Mouse (Mus musculus): Measurements from ENCODE around the gene Wipi2. TPM values are rescaled to one million over a fixed set of nuclear protein-coding genes. Genes with fewer than 3 reads are reported as not detected.

Gene Wipi2
- 10 to 100 TPM; 40.1 to 47.2 TPM for polyA plus RNA-seq (2017; shearing (Covaris generic))

DNA sequence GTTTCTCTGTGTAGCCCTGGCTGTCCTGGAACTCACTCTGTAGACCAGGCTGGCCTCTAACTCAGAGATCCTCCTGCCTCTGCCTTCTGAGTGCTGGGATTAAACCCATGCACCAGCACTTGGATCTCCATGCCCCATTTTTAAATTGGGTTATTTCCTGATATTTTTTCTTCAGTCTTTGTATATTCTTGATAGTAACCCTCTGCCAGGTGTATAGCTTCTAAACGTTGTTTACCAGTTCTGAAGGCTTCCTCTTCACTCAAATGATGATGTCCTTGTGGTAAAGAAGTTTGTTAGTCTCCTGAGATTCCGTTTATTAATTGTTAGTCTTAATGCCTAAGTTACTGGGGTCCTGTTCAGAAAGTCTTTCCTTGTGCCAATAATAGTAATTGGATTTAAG is at the start of gene Wipi2:
Wipi2 (plus strand) TSS at position 301 of the 400 bp plus-strand sequence.

DNA sequence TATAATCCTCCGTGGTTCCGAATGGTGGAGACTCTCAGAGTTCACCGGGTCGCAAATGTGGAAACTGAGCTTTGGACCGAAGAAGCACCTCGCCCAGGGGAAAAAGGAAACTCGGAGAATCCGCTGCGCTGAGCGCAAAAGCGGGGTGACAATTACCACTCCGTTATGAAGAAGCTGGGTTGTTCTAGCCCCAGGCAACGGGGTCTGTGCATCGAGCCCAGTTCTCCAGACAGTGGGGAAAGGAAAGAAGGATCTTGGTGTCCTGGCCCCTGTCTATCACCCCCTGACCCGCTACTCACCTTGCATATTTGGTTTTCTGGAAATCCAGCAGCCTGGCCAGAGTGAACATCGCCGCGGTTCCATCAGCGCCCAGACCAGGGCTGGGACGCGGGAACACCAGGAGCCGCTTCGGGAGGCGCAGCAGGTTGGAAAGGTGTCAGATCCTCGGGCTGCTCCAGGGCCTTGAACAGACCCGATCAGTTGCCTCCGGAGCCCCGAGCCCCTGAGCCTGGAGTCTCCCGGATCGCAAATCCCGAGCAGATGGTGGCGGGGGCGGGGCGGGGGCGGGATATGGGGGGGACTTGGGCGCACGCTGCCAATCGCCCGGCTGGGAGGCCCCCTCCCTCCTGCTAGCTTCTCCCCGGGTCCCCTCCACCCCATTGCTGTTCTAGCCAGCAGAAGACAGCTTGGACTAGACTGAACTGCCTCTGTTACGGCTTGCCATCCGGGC is 19.1 kb upstream of the Wipi2 start, which contains the start of gene Mmd2:
Mmd2 (minus strand) TSS at position 542 of the 730 bp plus-strand sequence.

DNA sequence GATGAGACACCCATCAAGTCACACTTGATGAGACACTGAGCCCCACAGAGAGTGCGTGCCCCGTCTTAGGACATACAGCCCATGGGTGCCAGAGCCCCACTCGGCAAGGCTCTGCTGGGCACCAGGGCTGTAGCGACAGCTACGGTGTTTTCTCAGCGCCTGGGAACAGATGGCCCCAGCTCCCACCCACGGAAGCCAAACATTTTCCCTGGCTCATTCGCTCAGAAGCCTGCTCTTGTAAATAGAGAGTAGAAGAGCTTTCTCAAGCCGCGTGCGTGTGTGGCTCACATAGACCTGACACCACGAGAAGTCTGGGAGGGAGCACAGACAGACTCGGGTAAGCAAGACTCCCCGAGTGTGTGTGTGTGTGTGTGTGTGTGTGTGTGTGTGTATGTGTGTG is 64.8 kb downstream of the Wipi2 start, which contains the start of gene Slc29a4:
Slc29a4 (plus strand) TSS at position 265 of the 400 bp plus-strand sequence.

Other genes with a start within 250 kb of the Wipi2 start
- gene Foxk1, start 226.2 kb upstream of the Wipi2 start, polyA plus RNA-seq (2017; shearing (Covaris generic)) = 10 to 100 TPM; 12.8 to 17.1 TPM
- 10 to 100 TPM; 33.6 to 36.2 TPM for gene Ap5z1, start 163.8 kb upstream of the Wipi2 start, polyA plus RNA-seq (2017; shearing (Covaris generic))
- under 1 TPM in 1 of 2 experiments, not detected in 1; 0.13 TPM for gene Papolb, start 97.6 kb upstream of the Wipi2 start, polyA plus RNA-seq (2017; shearing (Covaris generic))
- under 1 TPM; 0.31 to 0.40 TPM for gene Radil, start 76.6 kb upstream of the Wipi2 start, polyA plus RNA-seq (2017; shearing (Covaris generic))
- under 1 TPM in 1 of 2 experiments, not detected in 1; 0.24 TPM for gene Mmd2, start 18.9 kb upstream of the Wipi2 start, polyA plus RNA-seq (2017; shearing (Covaris generic))
- 1 to 10 TPM; 1.6 to 2.2 TPM for gene Slc29a4, start 64.8 kb downstream of the Wipi2 start, polyA plus RNA-seq (2017; shearing (Covaris generic))
- 10 to 100 TPM; 24.3 to 26.3 TPM for gene Tnrc18, start 190.0 kb downstream of the Wipi2 start, polyA plus RNA-seq (2017; shearing (Covaris generic))

Data from inflammation-experienced regulatory T-cells (primary cell).